Mouse (Mus musculus) thymus, postnatal 36 days (tissue): ENCODE measurements at regions not wholly inside any gene's neighbourhood (a gene's known extent, or its start where the extent isn't known, plus 50 kb on each side); places are given as distances from the start of the nearest gene placed in this dataset.

ENCODE experiments used
- DNase-seq, 2 experiments: peaks; one replicate each; pipeline ENCODE4 v3.0.0; 2022; ENCODE audit warnings: mixed read lengths in 2 of 2

- peak; percentile 48 to 62 for DNase-seq
Observed at GRCm38 (mm10) chr16:5454243-5454642, 198.5 kb upstream of the Eef2kmt start.

GRCm38 (mm10) chr16:5452971-5453370 lies 197.2 kb upstream of the Eef2kmt start:
- peak; percentile 59 to 72 for DNase-seq

- no peak for DNase-seq
Observed at GRCm38 (mm10) chr16:5445776-5446175, 190.0 kb upstream of the Eef2kmt start.

- no peak for DNase-seq
Observed at GRCm38 (mm10) chr16:5444785-5445184, 189.0 kb upstream of the Eef2kmt start.

- no peak for DNase-seq
Observed at GRCm38 (mm10) chr16:5439717-5440116, 183.9 kb upstream of the Eef2kmt start.

GRCm38 (mm10) chr16:5438405-5438804 lies 182.6 kb upstream of the Eef2kmt start:
- DNase-seq = no peak

GRCm38 (mm10) chr16:5431689-5432088 lies 175.9 kb upstream of the Eef2kmt start:
- DNase-seq = no peak

- no peak for DNase-seq
Observed at GRCm38 (mm10) chr16:5431111-5431510, 175.3 kb upstream of the Eef2kmt start.

- DNase-seq = no peak
Observed at GRCm38 (mm10) chr16:5429466-5429865, 173.7 kb upstream of the Eef2kmt start.

- DNase-seq = no peak
Observed at GRCm38 (mm10) chr16:5425908-5426307, 170.1 kb upstream of the Eef2kmt start.

GRCm38 (mm10) chr16:5422041-5422440 lies 166.3 kb upstream of the Eef2kmt start:
- no peak for DNase-seq

GRCm38 (mm10) chr16:5421591-5421990 lies 165.8 kb upstream of the Eef2kmt start:
- no peak for DNase-seq

- no peak for DNase-seq
Observed at GRCm38 (mm10) chr16:5419467-5419866, 163.7 kb upstream of the Eef2kmt start.

GRCm38 (mm10) chr16:5418462-5419197 lies 162.8 kb upstream of the Eef2kmt start:
- no peak for DNase-seq

- DNase-seq = peak; percentile 18 to 30
Observed at GRCm38 (mm10) chr16:5415310-5415709, 159.5 kb upstream of the Eef2kmt start.

- DNase-seq = no peak
Observed at GRCm38 (mm10) chr16:5411819-5412385, 156.1 kb upstream of the Eef2kmt start.

- DNase-seq = peak; percentile 38 to 48
Observed at GRCm38 (mm10) chr16:5406711-5407110, 150.9 kb upstream of the Eef2kmt start.

GRCm38 (mm10) chr16:5393336-5393735 lies 137.6 kb upstream of the Eef2kmt start:
- DNase-seq = no peak

GRCm38 (mm10) chr16:5382930-5383329 lies 127.1 kb upstream of the Eef2kmt start:
- no peak for DNase-seq

- no peak for DNase-seq
Observed at GRCm38 (mm10) chr16:5382228-5382884, 126.6 kb upstream of the Eef2kmt start.

- DNase-seq = no peak
Observed at GRCm38 (mm10) chr16:5380626-5381025, 124.8 kb upstream of the Eef2kmt start.

GRCm38 (mm10) chr16:5377001-5377400 lies 121.2 kb upstream of the Eef2kmt start:
- no peak for DNase-seq

- no peak for DNase-seq
Observed at GRCm38 (mm10) chr16:5374818-5375605, 119.2 kb upstream of the Eef2kmt start.
